Mouse (Mus musculus) ES-Bruce4 (cell line): ENCODE results near the gene Cwc27.

Experiments used
- CTCF ChIP-seq: IDR thresholded peaks from one replicate; pipeline ENCODE4 v1.8.1; 2011; ENCODE audit warnings: low read depth, low read length
- EP300 ChIP-seq: IDR thresholded peaks from 2 replicates; pipeline ENCODE4 v1.6.1; 2011; ENCODE audit warnings: low read depth, low read length; ENCODE audit not compliant: insufficient read depth
- POLR2A ChIP-seq: IDR thresholded peaks from one replicate; pipeline ENCODE4 v1.8.1; 2011; ENCODE audit warnings: low read length; ENCODE audit not compliant: insufficient read depth

DNA sequence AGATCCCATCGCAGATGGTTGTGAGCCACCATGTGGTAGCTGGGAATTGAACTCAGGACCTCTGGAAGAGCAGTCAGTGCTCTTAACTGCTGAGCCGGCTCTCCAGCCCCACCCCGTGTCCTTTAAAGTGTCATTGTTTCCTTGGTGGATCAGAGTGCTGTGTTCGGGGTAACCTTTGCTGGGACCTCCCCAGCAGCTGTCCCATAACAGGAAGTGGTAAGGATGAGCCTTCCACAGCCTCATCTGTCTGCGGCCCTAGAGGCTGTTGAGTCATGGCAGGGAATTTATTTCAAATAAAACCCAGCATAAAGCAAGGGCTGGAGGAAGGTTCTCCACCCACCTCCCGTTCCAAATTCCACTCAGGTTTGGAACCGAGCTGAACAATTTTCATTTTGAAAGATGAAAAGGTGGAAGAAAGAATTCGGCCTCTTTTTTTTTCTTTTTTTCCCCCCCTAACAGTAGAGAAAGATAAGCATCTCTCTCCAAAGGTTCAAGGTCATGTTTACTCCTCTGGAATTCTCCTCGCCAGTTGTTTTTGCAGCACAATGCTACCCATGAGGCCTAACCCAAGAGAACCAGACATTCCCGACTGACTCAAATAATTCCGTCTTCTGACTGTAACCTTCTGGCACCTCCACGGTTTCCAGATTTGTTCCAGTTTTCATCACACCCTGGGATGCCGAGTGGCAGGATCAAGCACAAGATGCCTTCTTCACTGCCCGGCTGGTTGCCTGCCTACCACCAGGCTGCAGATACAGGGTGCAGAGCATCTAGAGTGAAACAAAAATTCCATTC is 210.0 kb downstream of the Cwc27 start:
- no peak for TF ChIP-seq CTCF
- TF ChIP-seq EP300 = no peak
- TF ChIP-seq POLR2A = no peak
